Mouse (Mus musculus) heart, adult 2 months (tissue): ENCODE measurements at regions not wholly inside any gene's neighbourhood (a gene's known extent, or its start where the extent isn't known, plus 50 kb on each side); places are given as distances from the start of the nearest gene placed in this dataset.

Experiments used
- CTCF ChIP-seq: fragments of 200-600 bp; IDR thresholded peaks from 2 replicates; pipeline ENCODE4 v1.8.1; 2022; ENCODE audit warnings: antibody characterized with exemption, mild to moderate bottlenecking, moderate library complexity
- EP300 ChIP-seq: fragments of 200-500 bp; IDR thresholded peaks from 2 replicates; pipeline ENCODE4 v1.6.1; 2011; ENCODE audit warnings: low read depth, low read length, control low read depth; ENCODE audit not compliant: insufficient read depth
- POLR2A ChIP-seq: fragments of 200-500 bp; IDR thresholded peaks from 2 replicates; pipeline ENCODE4 v1.6.1; 2011; ENCODE audit warnings: mild to moderate bottlenecking, low read depth, low read length, control low read depth; ENCODE audit not compliant: insufficient read depth

DNA sequence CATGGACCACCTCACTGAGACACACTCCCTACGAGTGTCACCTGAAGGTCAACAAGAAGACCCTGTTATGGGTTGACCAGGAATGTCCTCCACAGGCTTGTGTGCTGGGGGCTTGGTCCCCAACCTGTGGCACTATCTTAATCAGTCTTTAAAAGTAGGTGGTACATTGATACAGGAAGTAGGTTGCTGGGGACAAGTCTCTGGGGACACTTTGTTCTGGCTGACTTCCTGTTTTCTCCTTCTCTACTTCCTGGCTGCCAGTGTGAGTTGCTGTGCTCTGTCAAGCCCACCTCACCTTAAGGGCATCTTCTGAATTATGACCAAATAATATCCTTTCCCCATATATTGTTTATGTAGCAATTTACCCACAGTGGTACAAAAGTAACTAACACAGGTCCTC is 96.1 kb downstream of the Cct6b start:
- TF ChIP-seq CTCF, result no peak
- no peak for TF ChIP-seq POLR2A
- TF ChIP-seq EP300, result no peak
